Mouse (Mus musculus) hindlimb bud, embryonic 11.5 days (tissue): ENCODE data around the gene Zfp207.
"Not testable (repeated sequence)": the region's sequence is repeated elsewhere in the genome, so short reads cannot be mapped to it uniquely, and the experiment has no call there.

ENCODE experiments used
- DNase-seq: peaks from one replicate; pipeline ENCODE4 v3.0.0-alpha.2; 2012; ENCODE audit warnings: low read depth, low spot score; ENCODE audit errors: extremely low spot score

The Zfp207 gene

GRCm38 (mm10) chr11:80383019-80383625, at the start of gene Zfp207:
Gene Zfp207 (plus strand): TSS chr11:80383279.
- DNase-seq, result peak; percentile 88

- no peak for DNase-seq
Observed at GRCm38 (mm10) chr11:80335609-80336350, 47.3 kb upstream of the Zfp207 start.

GRCm38 (mm10) chr11:80336351-80336730, 46.7 kb upstream of the Zfp207 start:
- no peak for DNase-seq

- peak; percentile 28 for DNase-seq
Observed at GRCm38 (mm10) chr11:80342482-80342881, 40.6 kb upstream of the Zfp207 start.

GRCm38 (mm10) chr11:80351832-80352430, 31.1 kb upstream of the Zfp207 start:
- DNase-seq, result peak; percentile 68

- DNase-seq, result no peak
Observed at GRCm38 (mm10) chr11:80354832-80355231, 28.2 kb upstream of the Zfp207 start.

GRCm38 (mm10) chr11:80368949-80369348, 14.1 kb upstream of the Zfp207 start:
- no peak for DNase-seq

- DNase-seq, result no peak
Observed at GRCm38 (mm10) chr11:80376651-80377050, 6.4 kb upstream of the Zfp207 start.

- no peak for DNase-seq
Observed at GRCm38 (mm10) chr11:80377712-80378451, 5.2 kb upstream of the Zfp207 start, which contains the start of gene 5730455P16Rik. Gene 5730455P16Rik (minus strand): TSS chr11:80378034.

- not testable (repeated sequence) for DNase-seq
Observed at GRCm38 (mm10) chr11:80378452-80379068, 4.5 kb upstream of the Zfp207 start.

- not testable (repeated sequence) for DNase-seq
Observed at GRCm38 (mm10) chr11:80379184-80379583, 3.9 kb upstream of the Zfp207 start.

GRCm38 (mm10) chr11:80382626-80383018, 457 bp upstream of the Zfp207 start:
- DNase-seq, result no peak

- no peak for DNase-seq
Observed at GRCm38 (mm10) chr11:80383626-80384046, 557 bp downstream of the Zfp207 start.

- no peak for DNase-seq
Observed at GRCm38 (mm10) chr11:80384461-80384860, 1.4 kb downstream of the Zfp207 start.

- no peak for DNase-seq
Observed at GRCm38 (mm10) chr11:80385055-80385454, 2.0 kb downstream of the Zfp207 start.

GRCm38 (mm10) chr11:80386790-80387189, 3.7 kb downstream of the Zfp207 start:
- DNase-seq, result no peak

- no peak for DNase-seq
Observed at GRCm38 (mm10) chr11:80389885-80390284, 6.8 kb downstream of the Zfp207 start.

- no peak for DNase-seq
Observed at GRCm38 (mm10) chr11:80391407-80392120, 8.5 kb downstream of the Zfp207 start.

- no peak for DNase-seq
Observed at GRCm38 (mm10) chr11:80395930-80396329, 12.9 kb downstream of the Zfp207 start.

GRCm38 (mm10) chr11:80396617-80397016, 13.5 kb downstream of the Zfp207 start:
- DNase-seq, result no peak
